Mouse (Mus musculus): Measurements from ENCODE around the gene Clcn2.

DNA sequence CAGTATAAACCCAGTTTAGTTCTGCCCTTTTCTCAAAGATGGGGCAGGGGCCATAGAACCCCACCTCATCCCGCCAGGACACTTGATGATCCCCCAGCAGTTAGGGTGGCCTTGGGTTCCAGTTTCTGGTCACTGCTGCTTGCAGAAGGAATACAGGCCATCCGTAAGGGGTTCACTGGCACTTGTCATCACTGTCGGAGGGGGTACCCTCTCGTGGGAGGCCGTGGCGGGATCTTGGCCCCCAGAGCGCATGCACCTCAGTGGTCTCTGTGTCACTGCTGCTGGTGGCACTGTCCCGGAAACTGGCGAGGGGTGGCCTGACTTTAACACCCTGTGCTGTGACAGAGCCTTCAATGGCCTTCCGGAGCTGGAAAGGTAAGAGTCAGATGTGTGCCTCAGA lies 14.5 kb downstream of the Clcn2 start:
- TF ChIP-seq USF1 (IDR thresholded peaks at IDR 0.05; ENCODE audit: low read depth) (no peak), POLR2A (IDR thresholded peaks at IDR 0.05; ENCODE audit: insufficient read length, low read depth) (no peak), TCF12 (IDR thresholded peaks at IDR 0.05; ENCODE audit: insufficient read depth, poor library complexity, severe bottlenecking) (no peak), REST (IDR thresholded peaks at IDR 0.05; ENCODE audit: insufficient read depth, insufficient read length) (no peak), POLR2AphosphoS2 (IDR thresholded peaks at IDR 0.05; ENCODE audit: insufficient read length, low read depth) (no peak), SRF (IDR thresholded peaks at IDR 0.05; ENCODE audit: control insufficient read depth, insufficient read length, low read depth) (no peak), TCF3 (IDR thresholded peaks at IDR 0.05; ENCODE audit: insufficient read length, low read depth) (no peak)
